Mouse (Mus musculus) lung, postnatal 36 days (tissue): ENCODE measurements around the gene Olfr744.
"Not testable (repeated sequence)": the region's sequence is repeated elsewhere in the genome, so short reads cannot be mapped to it uniquely, and the experiment has no call there.

Source experiments
- DNase-seq: peaks from one replicate; pipeline ENCODE4 v3.0.0; 2022; ENCODE audit warnings: mixed read lengths

Olfr744 gene

GRCm38 (mm10) chr14:50614579-50614978 is at the start of gene Olfr744:
Olfr744 (plus strand) TSS chr14:50614879.
- DNase-seq, result no peak

- not testable (repeated sequence) for DNase-seq
Measured at GRCm38 (mm10) chr14:50573056-50573455, 41.6 kb upstream of the Olfr744 start.

GRCm38 (mm10) chr14:50639088-50639487 is 24.4 kb downstream of the Olfr744 start, which contains the start of gene Olfr745:
Olfr745 (plus strand) TSS chr14:50639388.
- no peak for DNase-seq

GRCm38 (mm10) chr14:50646783-50647182 is 32.1 kb downstream of the Olfr744 start, which contains the start of gene Olfr746:
Olfr746 (plus strand) TSS chr14:50647083.
- DNase-seq, result no peak
